Mouse (Mus musculus): ENCODE data around the gene Prmt7. TPM values are rescaled to one million over a fixed set of nuclear protein-coding genes. Genes with fewer than 3 reads are reported as not detected.
A peak's percentile ranks its signal among the peaks of the same experiment; 100 is the strongest.

The Prmt7 gene
- total and polyA plus RNA-seq, 2 experiments = 9.9 to 12.0 TPM

- Histone ChIP-seq H3K36me3 (ENCODE audit: control insufficient read depth, insufficient read depth, low read length) (peaks cover 10% of the 10 kb centered on the region), H3K9ac (ENCODE audit: low read depth, low read length) (no peak overlapping the region), H3K4me1 (ENCODE audit: control insufficient read depth, insufficient read depth, low read length) (no peaks in the 10 kb centered on the region), H3K27me3 (ENCODE audit: control insufficient read depth, insufficient read depth, low read length) (no peaks in the 10 kb centered on the region), H3K27ac (replicated peaks; ENCODE audit: insufficient read depth, low read depth, low read length) (no peak overlapping the region), H3K79me2 (ENCODE audit: control insufficient read depth, insufficient read depth, low read length) (no peaks in the 10 kb centered on the region), H3K4me3 (ENCODE audit: insufficient read depth, low read depth, low read length) (no peak overlapping the region)
- 74% methylated on average over 3 of the region's 3 CpGs for WGBS
- TF ChIP-seq CTCF (IDR thresholded peaks at IDR 0.05; ENCODE audit: low read depth, low read length) = no peak
- no peak for TF ChIP-seq POLR2A (IDR thresholded peaks at IDR 0.05; ENCODE audit: extremely low read depth, insufficient read depth, low read length)
- no peak for DNase-seq (ENCODE audit: extremely low read depth, low read depth, low spot score)
Measured at GRCm38 (mm10) chr8:106232751-106233150, 22.0 kb downstream of the Prmt7 start.

DNA sequence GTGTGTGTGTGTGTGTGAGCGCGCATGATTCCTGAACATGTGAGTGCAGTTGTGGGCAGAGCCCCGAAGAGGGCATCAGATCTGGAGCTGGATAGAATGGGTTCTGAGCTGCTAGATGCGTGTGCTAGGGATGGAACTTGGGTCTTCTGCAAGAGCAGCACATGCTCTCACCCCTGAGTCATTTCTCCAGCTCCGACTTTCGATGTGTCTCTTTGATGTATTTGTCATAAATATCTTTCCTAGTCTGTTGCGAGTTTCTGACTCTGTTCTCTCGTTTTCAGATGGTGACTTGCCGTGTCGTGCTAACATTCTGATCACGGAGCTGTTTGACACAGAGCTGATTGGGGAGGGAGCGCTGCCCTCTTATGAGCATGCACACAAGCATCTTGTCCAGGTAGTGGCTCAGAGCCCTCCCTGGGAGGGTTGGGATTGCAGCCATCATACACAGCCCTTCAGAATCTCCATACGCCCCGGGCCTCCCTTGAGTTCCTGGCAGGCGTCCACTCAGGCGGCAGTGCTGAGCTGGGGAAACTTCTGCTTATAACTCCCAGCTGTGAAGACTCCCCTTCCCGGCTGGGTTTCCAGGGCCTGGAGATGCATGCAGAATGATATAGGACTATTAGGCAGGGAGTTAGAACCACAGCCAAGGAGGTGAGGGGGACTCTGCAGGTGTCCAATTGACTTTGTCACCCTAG lies 24.0 kb downstream of the Prmt7 start:
- Histone ChIP-seq H3K79me2 (ENCODE audit: control insufficient read depth, insufficient read depth, low read length) (no peaks in the 10 kb centered on the region), H3K27me3 (ENCODE audit: control insufficient read depth, insufficient read depth, low read length) (no peaks in the 10 kb centered on the region), H3K4me1 (ENCODE audit: control insufficient read depth, insufficient read depth, low read length) (no peaks in the 10 kb centered on the region), H3K9ac (ENCODE audit: low read depth, low read length) (no peak overlapping the region), H3K4me3 (ENCODE audit: insufficient read depth, low read depth, low read length) (no peak overlapping the region), H3K27ac (replicated peaks; ENCODE audit: insufficient read depth, low read depth, low read length) (no peak overlapping the region), H3K36me3 (ENCODE audit: control insufficient read depth, insufficient read depth, low read length) (peaks cover 14% of the 10 kb centered on the region; the same call in 1 of the 2 replicates)
- no peak for DNase-seq (ENCODE audit: extremely low read depth, low read depth, low spot score)
- TF ChIP-seq CTCF (IDR thresholded peaks at IDR 0.05; ENCODE audit: low read depth, low read length) = no peak
- TF ChIP-seq POLR2A (IDR thresholded peaks at IDR 0.05; ENCODE audit: extremely low read depth, insufficient read depth, low read length) = no peak
- 95% methylated on average over 17 of the region's 17 CpGs for WGBS

- WGBS = 77% methylated on average over 5 of the region's 5 CpGs
- Histone ChIP-seq H3K27ac (replicated peaks; ENCODE audit: insufficient read depth, low read depth, low read length) (no peak overlapping the region), H3K9ac (ENCODE audit: low read depth, low read length) (no peak overlapping the region), H3K27me3 (ENCODE audit: control insufficient read depth, insufficient read depth, low read length) (no peaks in the 10 kb centered on the region), H3K4me3 (ENCODE audit: insufficient read depth, low read depth, low read length) (no peak overlapping the region), H3K79me2 (ENCODE audit: control insufficient read depth, insufficient read depth, low read length) (no peaks in the 10 kb centered on the region), H3K4me1 (ENCODE audit: control insufficient read depth, insufficient read depth, low read length) (no peaks in the 10 kb centered on the region), H3K36me3 (ENCODE audit: control insufficient read depth, insufficient read depth, low read length) (peaks cover 11% of the 10 kb centered on the region; the same call in 1 of the 2 replicates)
- DNase-seq (ENCODE audit: extremely low read depth, low read depth, low spot score) = no peak
- TF ChIP-seq POLR2A (IDR thresholded peaks at IDR 0.05; ENCODE audit: extremely low read depth, insufficient read depth, low read length) (no peak), CTCF (IDR thresholded peaks at IDR 0.05; ENCODE audit: low read depth, low read length) (no peak)
Measured at GRCm38 (mm10) chr8:106237106-106237505, 26.4 kb downstream of the Prmt7 start.

DNA sequence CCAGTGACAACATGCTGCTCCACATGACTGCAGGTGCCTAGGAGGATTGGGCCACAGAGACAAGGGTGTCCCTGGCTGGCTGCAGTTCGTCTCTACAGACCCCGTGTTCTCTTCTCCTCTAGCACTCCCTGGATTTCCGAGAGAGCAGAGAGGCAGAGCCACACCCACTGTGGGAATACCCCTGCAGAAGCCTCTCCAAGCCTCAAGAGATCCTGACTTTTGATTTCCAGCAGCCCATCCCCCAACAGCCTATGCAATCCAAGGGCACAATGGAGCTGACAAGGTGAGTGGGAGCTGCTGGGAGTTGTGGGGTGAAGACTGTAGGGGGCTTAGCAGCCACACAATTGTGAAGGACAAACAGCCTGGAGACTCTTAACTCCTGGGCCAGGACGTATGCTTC lies 39.5 kb downstream of the Prmt7 start:
- Histone ChIP-seq H3K36me3 (ENCODE audit: control insufficient read depth, insufficient read depth, low read length) (peaks cover 5% of the 10 kb centered on the region; the same call in 1 of the 2 replicates), H3K4me1 (ENCODE audit: control insufficient read depth, insufficient read depth, low read length) (0 out of 2 replicates have a peak, but pooled peaks cover 4% of the 10 kb centered on the region), H3K27me3 (ENCODE audit: control insufficient read depth, insufficient read depth, low read length) (no peaks in the 10 kb centered on the region), H3K9ac (ENCODE audit: low read depth, low read length) (no peak overlapping the region), H3K79me2 (ENCODE audit: control insufficient read depth, insufficient read depth, low read length) (no peaks in the 10 kb centered on the region), H3K27ac (replicated peaks; ENCODE audit: insufficient read depth, low read depth, low read length) (no peak overlapping the region), H3K4me3 (ENCODE audit: insufficient read depth, low read depth, low read length) (no peak overlapping the region)
- TF ChIP-seq CTCF (IDR thresholded peaks at IDR 0.05; ENCODE audit: low read depth, low read length) = no peak
- no peak for TF ChIP-seq POLR2A (IDR thresholded peaks at IDR 0.05; ENCODE audit: extremely low read depth, insufficient read depth, low read length)
- WGBS = 90% methylated on average over 4 of the region's 4 CpGs
- no peak for DNase-seq (ENCODE audit: extremely low read depth, low read depth, low spot score)

GRCm38 (mm10) chr8:106258169-106258568 lies 47.4 kb downstream of the Prmt7 start:
- peak; percentile 10 for DNase-seq (ENCODE audit: extremely low read depth, low read depth, low spot score)
- Histone ChIP-seq H3K9ac (ENCODE audit: low read depth, low read length) (no peak overlapping the region), H3K27ac (replicated peaks; ENCODE audit: insufficient read depth, low read depth, low read length) (no peak overlapping the region), H3K4me3 (ENCODE audit: insufficient read depth, low read depth, low read length) (no peak overlapping the region), H3K27me3 (ENCODE audit: control insufficient read depth, insufficient read depth, low read length) (no peaks in the 10 kb centered on the region), H3K79me2 (ENCODE audit: control insufficient read depth, insufficient read depth, low read length) (no peaks in the 10 kb centered on the region), H3K36me3 (ENCODE audit: control insufficient read depth, insufficient read depth, low read length) (no peaks in the 10 kb centered on the region), H3K4me1 (ENCODE audit: control insufficient read depth, insufficient read depth, low read length) (no peaks in the 10 kb centered on the region)
- TF ChIP-seq CTCF (IDR thresholded peaks at IDR 0.05; ENCODE audit: low read depth, low read length) (peak; percentile 67), POLR2A (IDR thresholded peaks at IDR 0.05; ENCODE audit: extremely low read depth, insufficient read depth, low read length) (no peak)
- WGBS = 62% methylated on average over 1 of the region's 1 CpGs

DNA sequence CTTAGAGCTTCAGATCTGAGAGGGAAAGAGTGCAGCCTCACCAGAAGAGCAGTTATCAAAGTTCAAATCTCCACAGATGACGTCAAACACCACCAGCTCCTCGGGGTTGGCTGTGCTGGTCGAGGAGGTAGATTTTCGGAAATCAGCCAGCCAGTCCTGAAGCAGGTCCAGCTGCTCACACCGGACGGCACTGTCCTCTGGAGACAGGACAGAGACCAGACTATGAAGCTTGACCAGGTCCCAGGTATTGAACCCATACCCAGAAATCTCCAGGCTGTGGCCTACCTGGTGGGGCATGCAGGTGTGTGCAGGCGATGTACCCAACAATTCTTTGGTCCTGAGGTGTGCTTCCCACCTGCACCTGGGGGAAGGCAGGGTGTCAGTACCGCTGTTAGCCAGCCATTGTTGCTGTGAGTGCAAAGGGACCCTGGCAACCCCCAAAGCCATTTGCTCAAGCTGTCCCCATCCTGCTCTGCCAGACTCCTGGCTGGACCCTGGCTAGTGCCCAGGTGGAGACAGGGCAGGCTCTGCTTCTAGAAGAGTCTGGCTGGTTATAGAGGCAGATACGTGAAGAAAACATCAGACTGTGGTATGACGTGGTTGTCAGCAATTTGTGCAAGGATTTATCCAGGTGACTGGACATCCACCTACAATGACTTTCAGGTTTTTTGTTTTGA lies 49.0 kb downstream of the Prmt7 start:
- Histone ChIP-seq H3K27ac (replicated peaks; ENCODE audit: insufficient read depth, low read depth, low read length) (no peak overlapping the region), H3K79me2 (ENCODE audit: control insufficient read depth, insufficient read depth, low read length) (no peaks in the 10 kb centered on the region), H3K36me3 (ENCODE audit: control insufficient read depth, insufficient read depth, low read length) (no peaks in the 10 kb centered on the region), H3K4me1 (ENCODE audit: control insufficient read depth, insufficient read depth, low read length) (no peaks in the 10 kb centered on the region), H3K27me3 (ENCODE audit: control insufficient read depth, insufficient read depth, low read length) (no peaks in the 10 kb centered on the region), H3K9ac (ENCODE audit: low read depth, low read length) (no peak overlapping the region), H3K4me3 (ENCODE audit: insufficient read depth, low read depth, low read length) (no peak overlapping the region)
- DNase-seq (ENCODE audit: extremely low read depth, low read depth, low spot score) = peak; percentile 23
- TF ChIP-seq CTCF (IDR thresholded peaks at IDR 0.05; ENCODE audit: low read depth, low read length) = no peak
- no peak for TF ChIP-seq POLR2A (IDR thresholded peaks at IDR 0.05; ENCODE audit: extremely low read depth, insufficient read depth, low read length)
- 87% methylated on average over 10 of the region's 10 CpGs for WGBS
